Mouse (Mus musculus) liver, embryonic 14.5 days (tissue): ENCODE measurements at regions not wholly inside any gene's neighbourhood (a gene's known extent, or its start where the extent isn't known, plus 50 kb on each side); places are given as distances from the start of the nearest gene placed in this dataset.

Experiments
- CTCF ChIP-seq: IDR thresholded peaks from 2 replicates; pipeline ENCODE4 v1.5.1; 2016; ENCODE audit warnings: antibody characterized with exemption, low read depth, control low read depth
- EP300 ChIP-seq: IDR thresholded peaks from 2 replicates; pipeline ENCODE4 v1.6.1; 2016; ENCODE audit warnings: antibody characterized with exemption, low read depth

- TF ChIP-seq CTCF (no peak), EP300 (no peak)
Observed at GRCm38 (mm10) chr2:178624475-178624874, 194.1 kb downstream of the Cdh26 start.
